In genomic region chr5:66604423-66604822, GRCm38 (mm10) we compare ENCODE assay signal across 23 mouse cellular contexts. TPM values are rescaled to one million over a fixed set of nuclear protein-coding genes. Genes with fewer than 3 reads are reported as not detected.
DNase-seq lines count a peak whose midpoint lies in the region; ATAC-seq and TF ChIP-seq lines count a peak whose summit lies in the region.
"Had no signal": no experiment of that assay in that cellular context is flagged by ENCODE, and none has a peak within 500 bp of the region (broad histone marks: within the 10 kb centered on the region; RNA-seq: fewer than 3 reads in every experiment).

No protein-coding gene starts in this region.

- H3K4me2 ChIP-seq in kidney, embryonic 15.5 days, result no peak overlapping the region
- no peak overlapping the region for H3K4me2 ChIP-seq in kidney, embryonic 14.5 days (replicated peaks; ENCODE audit: low read depth, low read length)
- H3K4me2 ChIP-seq in lung, postnatal 0 days (replicated peaks; ENCODE audit: low read depth, low read length), result no peak overlapping the region
- H3K4me2 ChIP-seq: embryonic facial prominence, embryonic 12.5 days; hindbrain, embryonic 14.5 days; intestine, embryonic 15.5 days; midbrain, embryonic 15.5 days; neural tube, embryonic 15.5 days had no signal

- 0 out of 2 replicates have a peak, but pooled peaks cover 1% of the 10 kb centered on the region for H3K79me2 ChIP-seq in heart, adult 2 months (replicated peaks; ENCODE audit: control insufficient read depth, insufficient read depth, low read length)

- no peak overlapping the region for H3K9ac ChIP-seq in heart, adult 2 months (ENCODE audit: low read depth, low read length)
- no peak overlapping the region for H3K9ac ChIP-seq in kidney, embryonic 15.5 days
- H3K9ac ChIP-seq in kidney, embryonic 14.5 days (ENCODE audit: low read depth, low read length), result no peak overlapping the region
- no peak overlapping the region for H3K9ac ChIP-seq in lung, postnatal 0 days (replicated peaks; ENCODE audit: low read depth)
- H3K9ac ChIP-seq: embryonic facial prominence, embryonic 12.5 days; hindbrain, embryonic 14.5 days; intestine, embryonic 15.5 days; limb, embryonic 13.5 days; midbrain, embryonic 15.5 days; neural tube, embryonic 15.5 days had no signal

- H3K4me1 ChIP-seq in heart, adult 2 months (ENCODE audit: control insufficient read depth, insufficient read depth, low read length), result peaks cover 30% of the 10 kb centered on the region
- H3K4me1 ChIP-seq in kidney, embryonic 15.5 days, result peaks cover 61% of the 10 kb centered on the region
- H3K4me1 ChIP-seq in kidney, embryonic 14.5 days (ENCODE audit: control insufficient read depth, insufficient read depth, low read length), result peaks cover 20% of the 10 kb centered on the region
- peaks cover 17% of the 10 kb centered on the region; the same call in 1 of the 2 replicates for H3K4me1 ChIP-seq in lung, postnatal 0 days (ENCODE audit: insufficient read depth, low read depth, low read length)
- H3K4me1 ChIP-seq: megakaryocyte, embryonic 14.5 days had no signal

- intact Hi-C loops in heart, adult 2 months (cut with DNase I), result loop anchor here (5.0 kb wide), 1 partner anchor 132 kb away; no protein-coding TSS in a partner anchor

- no peak for TF ChIP-seq EP300 in heart, adult 2 months (IDR thresholded peaks at IDR 0.05; ENCODE audit: insufficient read depth, low read depth, low read length)
- no peak for TF ChIP-seq EP300 in lung, postnatal 0 days (IDR thresholded peaks at IDR 0.05)

- WGBS in heart, adult 2 months, result 60% methylated on average over 4 of the region's 4 CpGs
- 86% methylated on average over 4 of the region's 4 CpGs for WGBS in kidney, embryonic 15.5 days
- 84% methylated on average over 4 of the region's 4 CpGs for WGBS in kidney, embryonic 14.5 days
- WGBS in lung, postnatal 0 days, result 58% methylated on average over 4 of the region's 4 CpGs

- no peaks in the 10 kb centered on the region for H3K27me3 ChIP-seq in heart, adult 2 months (ENCODE audit: control insufficient read depth, insufficient read depth, low read length)
- no peaks in the 10 kb centered on the region for H3K27me3 ChIP-seq in kidney, embryonic 15.5 days
- H3K27me3 ChIP-seq in kidney, embryonic 14.5 days (ENCODE audit: control insufficient read depth, insufficient read depth, low read length), result no peaks in the 10 kb centered on the region
- no peaks in the 10 kb centered on the region for H3K27me3 ChIP-seq in lung, postnatal 0 days (replicated peaks; ENCODE audit: insufficient read depth, low read length)
- H3K27me3 ChIP-seq: CH12.LX; embryonic facial prominence, embryonic 12.5 days; intestine, embryonic 15.5 days; limb, embryonic 13.5 days; midbrain, embryonic 15.5 days; neural tube, embryonic 15.5 days had no signal

- no peak for ATAC-seq in kidney, embryonic 15.5 days (replicated peaks; ENCODE audit: low FRiP score)
- no peak for ATAC-seq in kidney, embryonic 14.5 days (ENCODE audit: low FRiP score, low TSS enrichment)
- no peak for ATAC-seq in lung, postnatal 0 days
- ATAC-seq: forebrain, embryonic 16.5 days; intestine, embryonic 15.5 days; midbrain, embryonic 15.5 days had no signal

- no peak for TF ChIP-seq POLR2A in heart, adult 2 months (IDR thresholded peaks at IDR 0.05; ENCODE audit: insufficient read depth, low read depth, low read length)

- no peaks in the 10 kb centered on the region for H3K9me3 ChIP-seq in kidney, embryonic 15.5 days (replicated peaks)
- no peaks in the 10 kb centered on the region for H3K9me3 ChIP-seq in kidney, embryonic 14.5 days (ENCODE audit: control insufficient read depth, low read length)
- H3K9me3 ChIP-seq in lung, postnatal 0 days (ENCODE audit: low read length), result no peaks in the 10 kb centered on the region
- H3K9me3 ChIP-seq: embryonic facial prominence, embryonic 12.5 days; intestine, embryonic 15.5 days; limb, embryonic 13.5 days; megakaryocyte, embryonic 14.5 days; midbrain, embryonic 15.5 days; neural tube, embryonic 15.5 days had no signal

- no peak overlapping the region for H3K4me3 ChIP-seq in heart, adult 2 months
- H3K4me3 ChIP-seq in kidney, embryonic 15.5 days (replicated peaks), result no peak overlapping the region
- H3K4me3 ChIP-seq in kidney, embryonic 14.5 days (ENCODE audit: low read length), result no peak overlapping the region
- H3K4me3 ChIP-seq in lung, postnatal 0 days (ENCODE audit: low read depth, low read length), result no peak overlapping the region
- H3K4me3 ChIP-seq: embryonic facial prominence, embryonic 12.5 days; intestine, embryonic 15.5 days; layer of hippocampus, adult 2 months; limb, embryonic 13.5 days; megakaryocyte, embryonic 14.5 days; midbrain, embryonic 15.5 days; neural tube, embryonic 15.5 days had no signal

- H3K27ac ChIP-seq in heart, adult 2 months, result peak overlapping the region; percentile 40; the same call in 1 of the 2 replicates
- H3K27ac ChIP-seq in kidney, embryonic 15.5 days, result peak overlapping the region; percentile 59
- no peak overlapping the region for H3K27ac ChIP-seq in kidney, embryonic 14.5 days (ENCODE audit: low read depth, low read length)
- H3K27ac ChIP-seq in lung, postnatal 0 days (ENCODE audit: low read length), result 0 out of 2 replicates have a peak overlapping the region, but pooled peaks have one; percentile 48
- H3K27ac ChIP-seq: embryonic facial prominence, embryonic 12.5 days; hindbrain, embryonic 14.5 days; intestine, embryonic 15.5 days; midbrain, embryonic 15.5 days; neural tube, embryonic 15.5 days had no signal

- H3K36me3 ChIP-seq in heart, adult 2 months (ENCODE audit: control insufficient read depth, insufficient read depth, low read length), result peaks cover 9% of the 10 kb centered on the region
- no peaks in the 10 kb centered on the region for H3K36me3 ChIP-seq in kidney, embryonic 15.5 days
- no peaks in the 10 kb centered on the region for H3K36me3 ChIP-seq in kidney, embryonic 14.5 days (ENCODE audit: control insufficient read depth, insufficient read depth, low read length)
- H3K36me3 ChIP-seq in lung, postnatal 0 days (ENCODE audit: insufficient read depth, low read length), result no peaks in the 10 kb centered on the region
- H3K36me3 ChIP-seq: embryonic facial prominence, embryonic 12.5 days; intestine, embryonic 15.5 days; limb, embryonic 13.5 days; midbrain, embryonic 15.5 days; neural tube, embryonic 15.5 days had no signal

- DNase-seq in heart, adult 2 months, result no peak
- DNase-seq in heart, adult 9 months (ENCODE audit: low spot score in 2 of 2), result no peak
- no peak for DNase-seq in lung, postnatal 0 days (ENCODE audit: low spot score)
- DNase-seq in lung, postnatal 4 days, result no peak
- DNase-seq in thymus, adult 18-20 months, result no peak
- DNase-seq in embryo, embryonic 9.5 days (ENCODE audit: extremely low spot score), result no peak
- DNase-seq: cerebellum, adult 8-10 months; layer of hippocampus, postnatal 36 days; spleen, adult 18-20 months; thymus, adult 2 months had no signal

- no peak for TF ChIP-seq CTCF in heart, adult 2 months (IDR thresholded peaks at IDR 0.05)
- TF ChIP-seq CTCF in lung, postnatal 0 days (IDR thresholded peaks at IDR 0.05), result no peak

RNA-seq across cellular contexts. Expression of gene Apbb2, which starts 14.2 kb away (rescaled TPM):
- total RNA-seq in heart, adult 2 months (2021), result 10 to 100 TPM; 39.9 to 40.0 TPM
- polyA plus RNA-seq in heart, adult 2 months (2012; rRNA removed), result 26.7 and 32.4 TPM in 2 replicates
- polyA plus RNA-seq in kidney, embryonic 15.5 days (2015; fragmentation: Nextera tagmentation; extraction: Ambion mirVana), result 57.5 and 65.4 TPM in 2 replicates
- 39.3 and 55.9 TPM in 2 replicates for polyA plus RNA-seq in kidney, embryonic 14.5 days (2014; fragmentation: Nextera tagmentation; extraction: Ambion mirVana)
- polyA plus RNA-seq in lung, postnatal 0 days (2015; fragmentation: Nextera tagmentation; extraction: Ambion mirVana), result 48.9 and 50.4 TPM in 2 replicates
- total RNA-seq: MEL had no signal
